Mouse (Mus musculus): Measurements from ENCODE around the gene Rgl1. TPM values are rescaled to one million over a fixed set of nuclear protein-coding genes. Genes with fewer than 3 reads are reported as not detected.

The Rgl1 gene
- polyA plus RNA-seq, 1 experiment: 3.0 TPM

GRCm38 (mm10) chr1:152677482-152678211 is 88.5 kb downstream of the Rgl1 start:
- no peak overlapping the region for H3K9ac ChIP-seq (ENCODE audit: low read depth, poor library complexity, severe bottlenecking)
- H3K36me3 ChIP-seq (ENCODE audit: control insufficient read depth, insufficient read depth, low read length, poor library complexity, severe bottlenecking): no peaks in the 10 kb centered on the region
- no peaks in the 10 kb centered on the region for H3K9me3 ChIP-seq (replicated peaks; ENCODE audit: control insufficient read depth, insufficient read depth, low read length, poor library complexity, severe bottlenecking)
- H3K4me3 ChIP-seq (ENCODE audit: low read depth, low read length): no peak overlapping the region
- TF ChIP-seq EP300 (IDR thresholded peaks at IDR 0.05; ENCODE audit: insufficient read depth, low read depth, low read length) (no peak), CTCF (IDR thresholded peaks at IDR 0.05; ENCODE audit: low read depth, low read length) (no peak), POLR2A (IDR thresholded peaks at IDR 0.05; ENCODE audit: insufficient read depth, low read length) (no peak)
- no peaks in the 10 kb centered on the region for H3K4me1 ChIP-seq (ENCODE audit: control insufficient read depth, insufficient read depth, low read length)
- H3K27me3 ChIP-seq (ENCODE audit: control insufficient read depth, insufficient read depth, low read length, poor library complexity, severe bottlenecking): no peaks in the 10 kb centered on the region
- H3K27ac ChIP-seq (ENCODE audit: insufficient read depth, low read length): no peak overlapping the region

- Histone ChIP-seq H3K9ac (ENCODE audit: low read depth, poor library complexity, severe bottlenecking) (no peak overlapping the region), H3K4me3 (ENCODE audit: low read depth, low read length) (no peak overlapping the region), H3K27ac (ENCODE audit: insufficient read depth, low read length) (no peak overlapping the region), H3K4me1 (ENCODE audit: control insufficient read depth, insufficient read depth, low read length) (no peaks in the 10 kb centered on the region), H3K9me3 (replicated peaks; ENCODE audit: control insufficient read depth, insufficient read depth, low read length, poor library complexity, severe bottlenecking) (peaks cover 4% of the 10 kb centered on the region; the same call in 1 of the 2 replicates), H3K27me3 (ENCODE audit: control insufficient read depth, insufficient read depth, low read length, poor library complexity, severe bottlenecking) (no peaks in the 10 kb centered on the region), H3K36me3 (ENCODE audit: control insufficient read depth, insufficient read depth, low read length, poor library complexity, severe bottlenecking) (no peaks in the 10 kb centered on the region)
- TF ChIP-seq EP300 (IDR thresholded peaks at IDR 0.05; ENCODE audit: insufficient read depth, low read depth, low read length) (no peak), POLR2A (IDR thresholded peaks at IDR 0.05; ENCODE audit: insufficient read depth, low read length) (no peak), CTCF (IDR thresholded peaks at IDR 0.05; ENCODE audit: low read depth, low read length) (no peak)
Measured at GRCm38 (mm10) chr1:152669446-152670180, 96.5 kb downstream of the Rgl1 start.

GRCm38 (mm10) chr1:152660436-152660835 is 105.7 kb downstream of the Rgl1 start:
- Histone ChIP-seq H3K27ac (ENCODE audit: insufficient read depth, low read length) (no peak overlapping the region), H3K27me3 (ENCODE audit: control insufficient read depth, insufficient read depth, low read length, poor library complexity, severe bottlenecking) (no peaks in the 10 kb centered on the region), H3K4me1 (ENCODE audit: control insufficient read depth, insufficient read depth, low read length) (no peaks in the 10 kb centered on the region), H3K4me3 (ENCODE audit: low read depth, low read length) (no peak overlapping the region), H3K9me3 (replicated peaks; ENCODE audit: control insufficient read depth, insufficient read depth, low read length, poor library complexity, severe bottlenecking) (no peaks in the 10 kb centered on the region), H3K36me3 (ENCODE audit: control insufficient read depth, insufficient read depth, low read length, poor library complexity, severe bottlenecking) (no peaks in the 10 kb centered on the region), H3K9ac (ENCODE audit: low read depth, poor library complexity, severe bottlenecking) (no peak overlapping the region)
- TF ChIP-seq EP300 (IDR thresholded peaks at IDR 0.05; ENCODE audit: insufficient read depth, low read depth, low read length) (no peak), CTCF (IDR thresholded peaks at IDR 0.05; ENCODE audit: low read depth, low read length) (no peak), POLR2A (IDR thresholded peaks at IDR 0.05; ENCODE audit: insufficient read depth, low read length) (no peak)

- Histone ChIP-seq H3K4me1 (ENCODE audit: control insufficient read depth, insufficient read depth, low read length) (no peaks in the 10 kb centered on the region), H3K27me3 (ENCODE audit: control insufficient read depth, insufficient read depth, low read length, poor library complexity, severe bottlenecking) (no peaks in the 10 kb centered on the region), H3K36me3 (ENCODE audit: control insufficient read depth, insufficient read depth, low read length, poor library complexity, severe bottlenecking) (no peaks in the 10 kb centered on the region), H3K9ac (ENCODE audit: low read depth, poor library complexity, severe bottlenecking) (no peak overlapping the region), H3K27ac (ENCODE audit: insufficient read depth, low read length) (no peak overlapping the region), H3K9me3 (replicated peaks; ENCODE audit: control insufficient read depth, insufficient read depth, low read length, poor library complexity, severe bottlenecking) (no peaks in the 10 kb centered on the region), H3K4me3 (ENCODE audit: low read depth, low read length) (no peak overlapping the region)
- no peak for TF ChIP-seq CTCF (IDR thresholded peaks at IDR 0.05; ENCODE audit: low read depth, low read length)
- TF ChIP-seq EP300 (IDR thresholded peaks at IDR 0.05; ENCODE audit: insufficient read depth, low read depth, low read length): no peak
- no peak for TF ChIP-seq POLR2A (IDR thresholded peaks at IDR 0.05; ENCODE audit: insufficient read depth, low read length)
Measured at GRCm38 (mm10) chr1:152659961-152660360, 106.2 kb downstream of the Rgl1 start.

GRCm38 (mm10) chr1:152656601-152657000 is 109.5 kb downstream of the Rgl1 start:
- Histone ChIP-seq H3K4me1 (ENCODE audit: control insufficient read depth, insufficient read depth, low read length) (no peaks in the 10 kb centered on the region), H3K9me3 (replicated peaks; ENCODE audit: control insufficient read depth, insufficient read depth, low read length, poor library complexity, severe bottlenecking) (no peaks in the 10 kb centered on the region), H3K27ac (ENCODE audit: insufficient read depth, low read length) (no peak overlapping the region), H3K4me3 (ENCODE audit: low read depth, low read length) (no peak overlapping the region), H3K9ac (ENCODE audit: low read depth, poor library complexity, severe bottlenecking) (no peak overlapping the region), H3K36me3 (ENCODE audit: control insufficient read depth, insufficient read depth, low read length, poor library complexity, severe bottlenecking) (no peaks in the 10 kb centered on the region), H3K27me3 (ENCODE audit: control insufficient read depth, insufficient read depth, low read length, poor library complexity, severe bottlenecking) (no peaks in the 10 kb centered on the region)
- TF ChIP-seq EP300 (IDR thresholded peaks at IDR 0.05; ENCODE audit: insufficient read depth, low read depth, low read length) (no peak), POLR2A (IDR thresholded peaks at IDR 0.05; ENCODE audit: insufficient read depth, low read length) (no peak), CTCF (IDR thresholded peaks at IDR 0.05; ENCODE audit: low read depth, low read length) (no peak)

GRCm38 (mm10) chr1:152654851-152655250 is 111.3 kb downstream of the Rgl1 start:
- no peaks in the 10 kb centered on the region for H3K36me3 ChIP-seq (ENCODE audit: control insufficient read depth, insufficient read depth, low read length, poor library complexity, severe bottlenecking)
- H3K9ac ChIP-seq (ENCODE audit: low read depth, poor library complexity, severe bottlenecking): no peak overlapping the region
- TF ChIP-seq EP300 (IDR thresholded peaks at IDR 0.05; ENCODE audit: insufficient read depth, low read depth, low read length) (no peak), POLR2A (IDR thresholded peaks at IDR 0.05; ENCODE audit: insufficient read depth, low read length) (no peak), CTCF (IDR thresholded peaks at IDR 0.05; ENCODE audit: low read depth, low read length) (no peak)
- H3K9me3 ChIP-seq (replicated peaks; ENCODE audit: control insufficient read depth, insufficient read depth, low read length, poor library complexity, severe bottlenecking): no peaks in the 10 kb centered on the region
- no peak overlapping the region for H3K27ac ChIP-seq (ENCODE audit: insufficient read depth, low read length)
- no peaks in the 10 kb centered on the region for H3K4me1 ChIP-seq (ENCODE audit: control insufficient read depth, insufficient read depth, low read length)
- H3K27me3 ChIP-seq (ENCODE audit: control insufficient read depth, insufficient read depth, low read length, poor library complexity, severe bottlenecking): no peaks in the 10 kb centered on the region
- H3K4me3 ChIP-seq (ENCODE audit: low read depth, low read length): no peak overlapping the region
